Mouse (Mus musculus) ES-E14 (cell line): ENCODE measurements at regions not wholly inside any gene's neighbourhood (a gene's known extent, or its start where the extent isn't known, plus 50 kb on each side); places are given as distances from the start of the nearest gene placed in this dataset.

Experiments used
- DNase-seq: peaks from one replicate; pipeline ENCODE4 v3.0.0-alpha.2; 2013; ENCODE audit warnings: low read depth, low spot score
- H3K27ac ChIP-seq: 2 replicates; pipeline ENCODE4 v1.5.1; 2012; ENCODE audit warnings: low read depth, mild to moderate bottlenecking, low read length, moderate library complexity, mixed read lengths; ENCODE audit not compliant: poor library complexity, insufficient read depth, severe bottlenecking
- H3K36me3 ChIP-seq: 2 replicates; pipeline ENCODE4 v1.6.1; 2012; ENCODE audit warnings: mild to moderate bottlenecking, low read length, moderate library complexity, mixed read lengths; ENCODE audit not compliant: control insufficient read depth, poor library complexity, insufficient read depth, severe bottlenecking
- H3K4me1 ChIP-seq, 2 experiments: fragments of 150-350 bp in 1 of 2; sonication (generic) in 1 of 2; 2 replicates each; pipeline ENCODE4 v1.6.1; 2012; ENCODE audit warnings: low read length in 2 of 2, mild to moderate bottlenecking in 1 of 2, mixed read lengths in 1 of 2; ENCODE audit not compliant: control insufficient read depth in 2 of 2, insufficient read depth in 2 of 2, poor library complexity in 1 of 2
- H3K4me3 ChIP-seq, 2 experiments: fragments of 150-350 bp in 1 of 2; sonication (generic) in 1 of 2; 2 replicates each; pipeline ENCODE4 v1.5.1; 2012; ENCODE audit warnings: low read length in 2 of 2, low read depth in 1 of 2, mild to moderate bottlenecking in 1 of 2, mixed read lengths in 1 of 2; ENCODE audit not compliant: insufficient read depth in 1 of 2, poor library complexity in 1 of 2, severe bottlenecking in 1 of 2
- H3K9ac ChIP-seq: 2 replicates; pipeline ENCODE4 v1.6.1; 2012; ENCODE audit warnings: low read depth, mild to moderate bottlenecking, low read length, mixed read lengths; ENCODE audit not compliant: poor library complexity, insufficient read depth, severe bottlenecking
- H3K9me3 ChIP-seq: fragments of 150-350 bp; sonication (generic); 2 replicates; pipeline ENCODE4 v1.6.1; 2012; ENCODE audit warnings: low read depth, mild to moderate bottlenecking, low read length; ENCODE audit not compliant: control insufficient read depth, insufficient read depth
- CHD2 ChIP-seq: IDR thresholded peaks from 2 replicates; pipeline ENCODE4 v1.6.1; 2014; ENCODE audit warnings: mild to moderate bottlenecking, low read depth, low read length, inconsistent platforms
- HCFC1 ChIP-seq: IDR thresholded peaks from 2 replicates; pipeline ENCODE4 v1.6.1; 2012; ENCODE audit warnings: low read length, inconsistent platforms, borderline replicate concordance; ENCODE audit not compliant: insufficient read depth
- MAFK ChIP-seq: IDR thresholded peaks from 2 replicates; pipeline ENCODE4 v1.6.1; 2014; ENCODE audit warnings: mild to moderate bottlenecking, low read depth, low read length, inconsistent platforms; ENCODE audit not compliant: insufficient read depth
- ZC3H11A ChIP-seq: IDR thresholded peaks from 2 replicates; pipeline ENCODE4 v1.6.1; 2012; ENCODE audit warnings: low read depth, mild to moderate bottlenecking, inconsistent platforms, low read length, borderline replicate concordance
- ZNF384 ChIP-seq: IDR thresholded peaks from 2 replicates; pipeline ENCODE4 v1.6.1; 2012; ENCODE audit warnings: low read depth, low read length, inconsistent platforms
- in situ Hi-C, 2 experiments: fragments of 600-800 bp; cut with MboI; formaldehyde crosslinking; loops; one replicate each; pipeline ENCODE4 v1.15.1; 2025; ENCODE audit warnings: low sequenced_read_pairs in 2 of 2, inconsistent platforms in 1 of 2; ENCODE audit not compliant: unreplicated experiment in 2 of 2

DNA sequence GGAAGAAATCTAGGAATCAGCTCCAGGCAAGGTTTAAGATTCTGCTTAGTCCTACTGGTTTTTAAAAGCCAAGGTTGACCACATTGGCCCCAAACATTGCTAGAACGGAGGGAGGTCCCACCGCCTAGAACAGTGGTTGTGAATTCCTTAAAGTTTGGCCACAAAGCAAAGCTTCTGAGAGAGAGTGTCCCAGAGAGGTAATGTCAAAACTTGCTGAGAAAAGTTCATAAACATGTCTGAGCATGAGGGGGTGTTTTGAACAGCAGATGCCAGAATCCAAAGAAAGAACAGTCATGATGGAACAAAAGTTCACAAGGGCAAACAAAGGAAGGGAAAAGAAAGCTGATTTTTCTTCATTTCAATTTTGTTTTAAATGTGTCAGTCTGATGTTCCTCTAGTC is 90.1 kb downstream of the Cldn1 start:
- Histone ChIP-seq H3K4me1 (no peaks in the 10 kb centered on the region), H3K36me3 (no peaks in the 10 kb centered on the region), H3K9ac (no peak overlapping the region), H3K4me3 (no peak overlapping the region), H3K9me3 (no peaks in the 10 kb centered on the region), H3K27ac (no peak overlapping the region)
- no peak for DNase-seq
- in situ Hi-C loops, result no loop called here
- no peak for TF ChIP-seq MAFK
- no peak for TF ChIP-seq ZC3H11A
- no peak for TF ChIP-seq CHD2
- TF ChIP-seq HCFC1, result no peak
- TF ChIP-seq ZNF384, result no peak

DNA sequence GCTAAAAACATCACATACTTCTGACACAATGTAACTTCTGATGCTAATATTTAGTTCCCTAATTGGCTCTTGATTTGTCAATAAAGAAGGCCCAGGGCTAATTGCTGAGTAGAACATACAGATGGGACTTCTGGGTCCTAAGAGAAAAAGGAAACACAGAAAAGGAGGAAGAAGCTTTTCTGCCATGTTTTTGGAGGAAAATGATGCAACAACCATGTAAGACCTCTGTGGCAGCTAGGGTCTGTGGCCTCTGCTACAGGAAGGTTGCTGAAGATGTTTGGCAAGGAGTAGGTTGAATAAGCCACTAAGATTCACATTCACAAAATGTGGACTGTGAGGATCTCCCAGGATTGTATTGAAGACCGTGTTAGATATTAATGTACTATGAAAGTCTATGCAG is 94.9 kb downstream of the Cldn1 start:
- Histone ChIP-seq H3K4me3 (no peak overlapping the region), H3K9me3 (no peaks in the 10 kb centered on the region), H3K9ac (no peak overlapping the region), H3K27ac (no peak overlapping the region), H3K36me3 (no peaks in the 10 kb centered on the region), H3K4me1 (no peaks in the 10 kb centered on the region)
- in situ Hi-C loops, result no loop called here
- TF ChIP-seq MAFK (no peak), HCFC1 (no peak), ZNF384 (no peak), ZC3H11A (no peak), CHD2 (no peak)
- DNase-seq, result no peak

GRCm38 (mm10) chr16:26252824-26253223 is 118.8 kb downstream of the Cldn1 start:
- Histone ChIP-seq H3K9ac (no peak overlapping the region), H3K36me3 (no peaks in the 10 kb centered on the region), H3K9me3 (no peaks in the 10 kb centered on the region), H3K4me3 (no peak overlapping the region), H3K4me1 (no peaks in the 10 kb centered on the region), H3K27ac (no peak overlapping the region)
- no peak for TF ChIP-seq ZNF384
- no peak for TF ChIP-seq MAFK
- TF ChIP-seq ZC3H11A, result no peak
- TF ChIP-seq CHD2, result no peak
- no peak for TF ChIP-seq HCFC1
- no peak for DNase-seq
- in situ Hi-C loops, result no loop called here

DNA sequence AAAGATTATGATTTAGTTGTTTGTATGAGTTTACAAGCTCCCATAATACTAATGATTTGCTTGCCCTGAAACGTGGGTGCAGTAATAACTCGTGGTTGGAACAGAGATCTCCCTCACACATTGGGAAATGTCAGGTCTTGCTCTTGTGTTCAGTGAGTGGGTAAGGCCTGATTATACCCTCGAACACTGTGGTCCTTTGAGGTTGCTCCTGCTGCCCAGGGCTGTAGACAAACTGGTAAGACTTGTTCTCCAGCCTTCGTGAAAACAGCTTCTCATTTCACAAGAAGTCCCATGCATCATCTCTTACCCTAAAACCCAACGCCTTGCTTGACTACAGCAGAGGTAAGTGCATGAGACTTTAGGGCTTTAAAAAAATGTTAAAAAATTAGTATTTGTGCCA is 119.9 kb downstream of the Cldn1 start:
- no peaks in the 10 kb centered on the region for H3K4me1 ChIP-seq
- no peak overlapping the region for H3K4me3 ChIP-seq
- in situ Hi-C loops, result no loop called here
- H3K9me3 ChIP-seq, result no peaks in the 10 kb centered on the region
- no peak for TF ChIP-seq HCFC1
- TF ChIP-seq MAFK, result no peak
- no peak for TF ChIP-seq ZC3H11A
- no peak for TF ChIP-seq CHD2
- no peak for TF ChIP-seq ZNF384
- no peak overlapping the region for H3K27ac ChIP-seq
- H3K9ac ChIP-seq, result no peak overlapping the region
- DNase-seq, result no peak
- H3K36me3 ChIP-seq, result no peaks in the 10 kb centered on the region

DNA sequence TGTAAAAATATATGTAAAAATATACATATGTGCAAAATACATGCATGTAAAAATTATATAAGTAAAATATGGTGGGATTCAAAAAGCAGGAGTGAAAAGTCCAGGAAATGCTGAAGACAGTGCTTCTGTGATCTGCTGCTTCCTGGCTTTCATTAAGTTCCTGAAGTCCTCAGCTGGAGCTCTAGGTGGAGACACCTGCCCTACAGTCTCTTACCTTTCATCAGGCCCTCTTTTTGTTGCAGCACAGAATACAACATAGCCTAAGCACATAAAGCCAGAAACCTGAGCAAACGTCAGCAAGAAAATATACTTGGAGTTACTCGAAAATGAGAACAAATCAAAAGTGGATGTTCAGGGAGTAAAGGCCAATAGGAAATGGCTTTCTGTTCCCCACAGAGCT is 120.6 kb downstream of the Cldn1 start:
- no peak overlapping the region for H3K27ac ChIP-seq
- no peak for TF ChIP-seq ZNF384
- TF ChIP-seq CHD2, result no peak
- TF ChIP-seq ZC3H11A, result no peak
- no peak for TF ChIP-seq HCFC1
- TF ChIP-seq MAFK, result no peak
- H3K4me3 ChIP-seq, result no peak overlapping the region
- H3K4me1 ChIP-seq, result no peaks in the 10 kb centered on the region
- no peaks in the 10 kb centered on the region for H3K36me3 ChIP-seq
- no peak for DNase-seq
- H3K9ac ChIP-seq, result no peak overlapping the region
- in situ Hi-C loops, result no loop called here
- no peaks in the 10 kb centered on the region for H3K9me3 ChIP-seq
